Mouse (Mus musculus): ENCODE measurements around the gene Lce1i.
"Not testable (repeated sequence)": the region's sequence is repeated elsewhere in the genome, so short reads cannot be mapped to it uniquely, and the experiment has no call there.

Lce1i gene

DNA sequence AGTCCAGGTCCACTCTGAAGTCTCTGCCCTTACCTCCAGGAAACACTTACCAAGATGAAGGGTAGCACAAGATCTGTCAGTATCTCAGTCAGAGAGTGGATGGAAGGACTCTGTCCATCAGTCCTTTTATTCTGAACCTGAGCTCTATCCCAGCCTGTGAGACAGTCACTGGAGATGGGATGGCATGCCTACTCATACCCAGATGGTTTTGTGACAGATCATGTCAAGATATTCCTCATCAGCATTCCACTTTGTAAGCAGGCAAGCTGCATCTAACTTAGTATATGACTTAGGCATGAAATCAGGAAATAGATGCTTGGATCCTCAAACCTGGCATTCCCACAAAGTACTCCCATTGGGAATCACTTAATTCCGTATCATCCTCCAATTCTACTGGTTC, at the start of gene Lce1i:
TSS of gene Lce1i (minus strand) at position 101 of the 400 bp plus-strand sequence.
- no peak for DNase-seq (ENCODE audit: low spot score)

DNA sequence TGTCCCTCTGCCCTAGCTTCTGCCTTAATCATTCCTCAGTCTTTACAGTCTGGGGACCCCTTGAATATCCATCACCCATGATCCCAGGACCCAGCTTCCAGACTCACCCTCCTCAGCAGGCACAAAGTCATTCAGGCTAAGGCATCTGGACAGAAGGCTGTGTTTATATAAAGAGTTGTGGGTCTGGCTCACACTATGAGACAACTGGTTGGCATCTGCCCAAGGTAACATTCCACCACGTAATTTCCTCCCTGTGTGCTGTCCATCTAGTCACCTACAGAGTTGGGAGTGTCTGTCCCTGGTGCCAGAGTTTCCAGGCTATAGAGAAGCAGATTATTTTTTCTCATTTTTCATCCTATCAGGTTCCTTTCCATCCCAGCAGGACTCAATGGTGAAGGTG, 48.4 kb upstream of the Lce1i start, which contains the start of gene Kprp:
TSS of gene Kprp (minus strand) at position 140 of the 400 bp plus-strand sequence.
- no peak for DNase-seq (ENCODE audit: low spot score)

DNA sequence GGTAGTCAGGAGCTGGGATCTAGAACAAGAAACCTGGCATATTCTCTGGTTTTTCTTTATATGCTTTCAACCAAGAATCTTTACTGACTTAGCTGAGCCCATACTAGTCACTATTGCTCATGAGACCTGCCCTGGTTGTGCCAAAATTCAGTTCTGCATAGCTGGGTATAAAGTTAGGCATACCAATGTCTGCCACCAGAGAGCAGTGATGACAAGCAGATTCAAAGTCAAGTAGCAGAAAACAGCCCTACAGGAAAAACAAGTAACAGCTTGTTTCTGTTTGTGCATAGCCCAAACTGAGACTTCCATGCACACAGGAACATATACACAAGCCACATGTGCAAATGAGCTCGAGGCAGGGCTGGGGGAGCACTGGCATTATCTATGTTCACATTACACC, 47.1 kb upstream of the Lce1i start:
- no peak for DNase-seq (ENCODE audit: low spot score)

DNA sequence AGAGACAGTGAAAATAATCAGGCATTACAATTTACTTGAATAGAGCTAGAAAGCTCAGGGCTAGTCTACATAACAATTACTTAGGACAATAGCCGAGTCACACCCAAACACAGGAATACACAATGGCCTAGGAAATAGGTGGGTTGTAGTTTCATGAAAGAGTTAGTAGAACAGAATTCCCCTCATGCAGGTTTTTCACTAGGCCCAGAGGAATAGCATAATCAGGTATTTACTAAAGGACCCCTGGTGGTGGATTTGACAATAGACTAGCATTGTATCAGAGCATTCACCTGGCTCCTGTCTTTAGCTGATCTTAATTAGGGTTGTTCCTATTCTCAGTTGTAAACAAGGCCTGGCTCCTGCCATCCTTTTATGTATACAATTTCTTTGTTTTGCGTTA, 37.3 kb upstream of the Lce1i start:
- not testable (repeated sequence) for DNase-seq (ENCODE audit: low spot score)

DNA sequence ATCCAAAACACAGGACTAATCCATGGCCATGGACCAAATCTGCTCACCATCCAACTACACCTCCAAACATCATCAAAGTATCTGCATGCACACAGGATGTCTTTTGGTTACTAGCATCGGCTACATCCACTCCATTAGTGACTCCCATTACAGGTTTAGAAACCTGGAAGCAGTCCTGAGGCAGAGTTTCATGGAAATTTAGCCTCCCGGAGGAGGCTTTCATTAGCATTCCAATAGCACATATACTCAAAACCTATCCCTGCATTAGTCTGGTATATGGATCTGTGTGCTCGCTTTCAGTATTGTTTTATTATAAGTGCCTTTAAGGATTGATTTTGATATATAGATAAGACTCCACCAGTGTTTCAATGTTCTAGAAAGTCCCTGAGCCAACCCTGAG, 36.9 kb upstream of the Lce1i start:
- no peak for DNase-seq (ENCODE audit: low spot score)

DNA sequence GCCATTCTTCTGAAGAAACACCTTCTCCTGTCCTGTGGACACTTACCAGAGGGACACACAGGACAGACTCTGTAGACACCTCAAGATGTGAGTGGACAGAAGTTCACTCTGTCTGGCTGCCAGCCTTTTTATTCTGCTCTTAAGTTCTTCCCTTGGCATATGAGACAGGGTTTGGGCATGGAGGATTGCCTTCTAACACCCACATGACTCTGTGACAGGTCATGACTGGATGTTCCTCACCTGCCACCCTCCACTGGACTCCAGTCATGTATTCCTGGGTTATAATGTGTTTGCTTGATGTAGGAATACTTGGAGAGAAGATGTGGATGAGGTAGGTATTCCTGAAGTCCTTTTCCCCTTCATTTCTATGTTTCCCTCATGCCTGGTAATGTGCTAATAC, 29.1 kb upstream of the Lce1i start, which contains the start of gene Lce1k:
TSS of gene Lce1k (minus strand) at position 101 of the 400 bp plus-strand sequence.
- DNase-seq (ENCODE audit: low spot score) = no peak

DNA sequence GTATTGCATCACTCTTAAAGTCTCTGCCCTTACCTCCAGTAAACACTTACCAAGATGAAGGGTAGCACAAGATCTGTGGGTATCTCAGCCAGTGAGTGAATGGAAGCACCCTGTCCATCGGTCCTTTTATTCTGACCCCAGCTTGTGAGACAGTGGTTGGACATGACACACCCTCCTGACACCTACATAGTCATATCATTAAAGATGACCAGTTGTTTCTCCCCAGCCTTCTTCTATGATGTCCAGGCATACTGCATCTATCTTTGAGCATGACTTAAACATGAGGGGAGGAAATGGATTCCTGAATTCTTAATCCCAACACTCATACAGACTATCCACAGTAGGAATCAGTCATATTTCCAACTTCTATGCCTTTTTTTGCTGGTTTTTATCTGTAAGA, 11.7 kb upstream of the Lce1i start, which contains the start of gene Lce1j:
TSS of gene Lce1j (minus strand) at position 101 of the 400 bp plus-strand sequence.
- no peak for DNase-seq (ENCODE audit: low spot score)

DNA sequence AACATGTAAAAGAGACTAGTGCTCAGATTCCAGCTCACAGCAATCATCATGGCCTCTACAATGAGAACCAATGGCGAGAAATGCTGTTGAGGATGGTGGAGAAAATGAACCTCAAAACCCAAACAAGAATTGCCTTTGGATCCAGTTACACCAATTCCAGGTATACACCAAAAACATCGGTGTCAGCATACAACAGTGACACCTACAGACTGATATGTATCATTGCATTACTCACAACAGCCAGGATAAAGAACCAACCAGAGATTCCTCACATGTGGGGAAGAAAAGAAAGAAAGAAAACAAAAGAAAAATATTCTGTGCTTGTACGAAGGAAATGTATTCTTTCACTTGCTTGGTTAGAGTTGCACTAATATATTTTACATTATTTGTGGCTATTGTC, 7.1 kb downstream of the Lce1i start:
- DNase-seq (ENCODE audit: low spot score) = peak; percentile 7

DNA sequence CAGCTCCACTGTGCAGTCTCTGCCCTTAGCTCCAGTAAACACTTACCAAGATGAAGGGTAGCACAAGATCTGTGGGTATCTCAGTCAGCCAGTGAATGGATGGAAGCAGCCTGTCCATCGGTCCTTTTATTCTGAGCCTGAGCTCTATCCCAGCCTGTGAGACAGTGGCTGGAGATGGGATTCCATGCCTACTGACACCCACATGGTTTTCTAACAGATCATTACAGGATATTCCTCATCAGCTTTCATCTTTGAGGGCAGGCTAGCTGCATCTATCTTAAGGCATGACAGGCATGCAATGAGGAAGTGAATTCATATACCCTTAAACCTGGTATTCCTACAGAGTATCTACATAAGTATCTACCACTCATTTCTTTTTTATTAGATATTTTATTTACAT, 13.7 kb downstream of the Lce1i start, which contains the start of gene Lce1h:
TSS of gene Lce1h (minus strand) at position 101 of the 400 bp plus-strand sequence.
- DNase-seq (ENCODE audit: low spot score) = no peak

DNA sequence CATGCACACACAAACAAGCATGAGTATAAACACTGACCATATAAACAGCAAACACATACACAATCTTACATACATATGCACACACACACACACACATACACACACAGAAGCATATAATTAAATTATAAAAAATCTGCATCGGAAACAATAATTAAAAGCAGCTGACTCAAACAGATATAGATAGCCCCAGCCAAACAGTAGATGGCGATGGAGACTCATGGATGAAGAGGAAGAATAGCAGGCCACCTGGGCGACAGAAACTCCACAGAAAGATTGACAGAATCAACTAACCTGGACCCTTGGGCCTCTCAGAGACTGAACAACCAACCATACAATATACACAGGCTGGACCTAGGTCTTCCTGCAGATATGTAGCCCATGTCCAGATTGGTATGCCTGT, 25.5 kb downstream of the Lce1i start:
- DNase-seq (ENCODE audit: low spot score) = peak; percentile 17

DNA sequence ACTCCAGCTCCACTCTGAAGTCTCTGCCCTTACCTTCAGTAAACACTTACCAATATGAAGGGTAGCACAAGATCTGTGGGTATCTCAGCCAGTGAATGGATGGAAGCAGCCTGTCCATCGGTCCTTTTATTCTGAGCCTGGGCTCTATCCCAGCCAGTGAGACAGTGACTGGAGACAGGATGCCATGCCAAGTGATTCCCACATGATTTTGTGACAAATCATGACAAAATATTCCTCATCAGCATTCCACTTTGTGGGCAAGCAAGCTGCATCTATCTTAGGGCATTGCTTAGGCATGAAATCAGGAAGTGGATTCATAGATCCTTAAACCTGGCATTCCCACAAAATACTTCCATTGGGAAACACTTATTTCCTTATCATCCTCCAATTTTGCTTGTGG, 26.5 kb downstream of the Lce1i start, which contains the start of gene Lce1g:
TSS of gene Lce1g (minus strand) at position 101 of the 400 bp plus-strand sequence.
- DNase-seq (ENCODE audit: low spot score) = no peak

DNA sequence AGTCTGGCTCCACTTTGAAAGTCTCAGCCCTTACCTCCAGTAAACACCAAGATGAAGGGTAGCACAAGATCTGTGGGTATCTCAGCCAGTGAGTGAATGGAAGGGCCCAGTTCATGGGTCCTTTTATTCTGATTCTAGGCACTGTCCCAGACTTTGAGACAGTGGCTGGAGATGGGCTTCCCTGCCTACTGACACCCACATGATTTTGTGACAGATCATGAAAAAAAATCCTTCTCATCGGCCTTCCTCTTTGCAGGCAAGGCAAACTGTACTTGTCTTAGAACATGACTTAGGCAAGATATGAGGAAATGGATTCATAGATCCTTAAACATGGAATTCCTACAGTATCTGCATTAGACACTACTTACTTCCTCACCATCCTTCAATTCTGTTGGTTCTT, 39.7 kb downstream of the Lce1i start, which contains the start of gene Gm38119:
TSS of gene Gm38119 (minus strand) at position 101 of the 400 bp plus-strand sequence.
- DNase-seq (ENCODE audit: low spot score) = no peak
